Mouse (Mus musculus) regulatory T cell (primary cell): Measurements from ENCODE around the gene Mcrip2.

Experiments
- in situ Hi-C: fragments of 300-600 bp; cut with MboI, MseI; formaldehyde crosslinking; loops from one replicate; pipeline ENCODE4 v1.15.1; 2025; ENCODE audit warnings: high pct_unique_total_duplicates

Gene Mcrip2

GRCm38 (mm10) chr17:25865288-25865687 is 3.3 kb downstream of the Mcrip2 start:
- in situ Hi-C loops: no loop called here

- in situ Hi-C loops: no loop called here
Measured at GRCm38 (mm10) chr17:25864311-25864710, 4.3 kb downstream of the Mcrip2 start.

- in situ Hi-C loops: no loop called here
Measured at GRCm38 (mm10) chr17:25863681-25864080, 4.9 kb downstream of the Mcrip2 start.

DNA sequence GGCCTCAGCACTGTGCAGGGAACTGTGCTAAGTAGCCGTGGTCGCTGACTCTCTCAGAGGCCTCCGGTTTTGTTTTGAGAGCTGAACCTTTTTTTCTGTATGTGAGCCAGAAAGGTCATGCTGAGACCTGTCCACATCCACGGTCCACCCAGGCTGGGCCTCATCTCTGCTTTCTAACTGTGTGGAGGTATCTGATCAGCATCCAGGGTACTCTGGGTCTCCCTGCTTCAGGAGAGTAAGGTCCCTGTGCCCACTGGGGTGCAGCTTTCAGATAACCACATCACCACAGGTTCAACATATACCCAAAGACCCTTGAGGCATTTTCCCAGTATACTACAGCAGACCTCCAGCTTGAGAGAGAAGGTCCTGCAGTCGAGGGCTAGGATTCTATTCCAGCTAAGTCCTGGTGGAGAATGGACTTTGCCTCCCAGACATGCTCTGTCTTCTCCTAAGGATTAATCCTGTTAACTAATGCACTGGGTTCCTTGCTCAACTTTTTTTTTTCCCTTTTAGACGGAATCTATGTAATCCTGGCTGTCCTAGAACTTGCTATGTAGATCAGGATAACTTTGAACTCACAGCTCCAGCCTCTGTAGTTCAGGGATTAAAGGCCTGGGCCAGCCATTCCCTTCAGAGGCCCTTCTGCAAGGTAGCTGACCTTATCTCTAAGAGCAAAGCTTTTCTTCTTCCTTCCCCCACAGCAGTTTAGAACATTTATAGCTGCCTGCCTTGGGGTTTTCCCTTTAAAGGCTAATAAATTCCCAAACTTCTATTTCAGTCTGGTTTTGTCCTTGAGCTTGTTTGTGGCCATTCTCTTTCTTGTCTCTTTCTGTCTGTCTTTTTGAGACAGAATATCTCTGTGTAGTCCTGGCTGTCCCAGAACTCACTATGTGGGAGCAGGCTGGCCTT is 6.6 kb downstream of the Mcrip2 start:
- in situ Hi-C loops: no loop called here

DNA sequence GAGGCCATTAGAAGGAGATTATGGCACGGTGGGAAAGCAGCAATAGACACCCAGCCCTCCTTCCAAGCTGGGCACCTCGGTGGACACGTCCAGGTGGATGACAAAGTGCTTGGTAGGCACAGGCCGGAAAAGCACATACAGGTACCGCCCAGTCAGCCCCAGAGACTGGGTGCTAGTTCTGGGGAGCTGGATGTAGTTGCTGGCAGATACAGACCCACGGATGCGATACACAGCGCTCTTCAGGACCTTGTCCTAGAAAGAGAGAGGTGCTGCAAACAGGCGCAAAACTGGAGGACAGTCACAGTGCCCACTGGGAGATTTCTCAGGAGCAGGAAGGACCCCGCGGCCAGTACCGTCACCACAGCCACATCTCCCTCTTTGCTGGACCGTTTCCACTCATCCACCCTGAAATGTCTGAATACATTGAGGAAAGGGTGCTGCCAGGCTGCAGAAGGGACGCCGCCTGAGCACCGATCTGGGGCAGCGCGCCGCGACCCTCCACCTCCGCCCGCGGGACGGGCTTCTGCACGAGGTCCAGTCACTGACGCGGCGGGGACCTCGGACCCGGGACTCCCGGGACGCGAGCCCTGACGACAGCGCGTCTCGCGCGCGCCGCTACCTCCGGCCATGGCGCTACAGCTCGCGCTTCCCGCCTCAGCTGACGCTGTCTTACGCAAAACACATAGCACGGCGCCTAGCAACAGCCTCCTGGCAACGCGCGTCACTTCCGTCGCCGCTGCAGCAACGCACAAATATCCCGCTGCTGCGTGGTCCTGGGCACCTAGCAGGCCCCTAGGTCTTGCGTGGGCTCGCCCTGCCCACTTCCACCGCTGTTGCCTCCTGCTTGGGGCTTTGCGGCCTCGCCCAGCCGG is 7.5 kb downstream of the Mcrip2 start, which contains the start of gene Wdr90:
TSS of gene Wdr90 (minus strand) at position 670 of the 872 bp plus-strand sequence.
- in situ Hi-C loops: no loop called here

DNA sequence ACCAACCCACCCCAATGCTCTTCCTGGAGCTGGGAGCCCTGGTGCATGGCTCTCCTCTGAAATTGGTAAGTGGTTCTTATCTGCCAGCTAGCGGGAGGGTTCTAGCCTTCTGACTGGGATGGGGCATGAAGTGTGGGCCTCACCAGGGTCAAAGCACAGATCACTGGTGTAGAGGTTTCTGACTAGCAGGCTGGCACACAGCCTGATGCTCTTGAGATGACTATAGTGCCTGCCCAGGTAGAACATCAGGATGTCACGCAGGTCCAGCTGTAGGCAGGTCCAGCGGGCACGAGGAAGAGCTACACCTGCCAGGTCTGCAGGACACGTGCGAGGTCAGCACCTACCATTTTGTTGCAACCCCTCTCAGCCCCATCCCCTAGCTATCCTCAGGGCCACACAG is 8.3 kb downstream of the Mcrip2 start:
- in situ Hi-C loops: no loop called here

DNA sequence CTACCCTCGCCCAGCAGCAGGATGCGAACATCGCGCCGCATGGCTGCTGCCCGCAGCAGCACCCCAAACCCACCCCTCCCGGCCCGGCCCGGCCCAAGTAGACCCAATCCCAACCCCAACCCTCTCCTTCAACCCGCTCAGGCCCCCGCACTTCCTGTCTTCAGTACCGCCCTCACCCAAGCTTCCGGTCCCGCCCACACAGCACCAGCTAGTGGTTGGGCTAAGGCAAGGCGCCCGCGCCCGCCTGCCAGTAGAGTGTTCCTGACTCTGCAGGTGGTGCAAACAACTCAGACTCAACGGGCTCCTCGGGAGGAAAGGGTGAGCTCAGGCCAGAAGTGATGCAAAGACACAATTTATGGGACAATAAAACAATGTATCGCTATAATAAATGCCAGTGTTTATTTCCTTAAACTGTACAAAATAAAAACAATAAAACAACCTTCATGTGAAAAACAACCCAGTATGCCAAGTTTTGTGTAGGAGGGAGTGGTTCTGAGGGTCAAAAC is 24.1 kb downstream of the Mcrip2 start, which contains the start of gene Rhot2:
TSS of gene Rhot2 (minus strand) at position 456 of the 506 bp plus-strand sequence.
- in situ Hi-C loops: no loop called here

GRCm38 (mm10) chr17:25843636-25844395 is 24.7 kb downstream of the Mcrip2 start:
- in situ Hi-C loops: no loop called here

DNA sequence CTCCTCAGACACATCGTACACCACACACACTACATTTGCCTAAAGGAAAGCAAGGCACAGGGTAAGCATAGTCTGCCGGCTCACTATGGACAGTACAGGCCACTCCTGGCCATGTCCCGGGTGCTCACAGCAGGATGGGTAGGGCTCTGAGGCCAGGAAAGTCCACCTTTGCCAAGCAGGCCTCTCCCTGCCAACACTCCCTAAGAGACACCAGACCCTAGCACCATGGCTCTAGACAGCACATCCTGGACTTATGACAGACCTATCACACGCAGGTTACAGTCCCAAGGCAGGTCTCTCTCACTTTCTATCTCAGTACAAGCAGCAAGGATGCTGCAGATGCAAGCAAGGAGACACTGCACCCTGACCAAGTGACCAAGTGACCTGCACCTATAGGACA is 25.4 kb downstream of the Mcrip2 start:
- in situ Hi-C loops: no loop called here

DNA sequence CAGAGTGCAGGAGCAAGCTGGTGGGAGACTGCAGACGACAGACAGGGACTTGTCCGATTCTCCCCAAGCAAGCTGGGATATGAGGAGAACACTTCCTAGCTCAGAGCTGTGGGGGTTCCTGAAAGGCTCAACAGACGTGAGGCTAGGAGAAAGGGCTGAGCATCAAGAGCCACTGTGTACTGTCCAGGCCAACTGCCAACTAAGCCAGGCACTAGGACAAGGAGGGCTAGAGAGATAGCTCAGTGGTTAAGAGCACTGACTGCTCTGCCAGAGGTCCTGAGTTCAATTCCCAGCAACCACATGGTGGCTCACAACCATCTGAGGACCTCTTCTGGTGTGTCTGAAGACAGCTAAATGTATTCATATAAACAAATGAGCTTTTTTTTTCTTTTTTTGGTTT is 26.1 kb downstream of the Mcrip2 start:
- in situ Hi-C loops: no loop called here

- in situ Hi-C loops: no loop called here
Measured at GRCm38 (mm10) chr17:25841117-25841880, 27.3 kb downstream of the Mcrip2 start, which contains the start of gene Gm20683. Gene Gm20683 (minus strand): TSS chr17:25841763.

- in situ Hi-C loops: no loop called here
Measured at GRCm38 (mm10) chr17:25840519-25840918, 28.0 kb downstream of the Mcrip2 start.

- in situ Hi-C loops: no loop called here
Measured at GRCm38 (mm10) chr17:25839455-25840235, 28.9 kb downstream of the Mcrip2 start.

GRCm38 (mm10) chr17:25838904-25839303 is 29.7 kb downstream of the Mcrip2 start:
- in situ Hi-C loops: no loop called here

DNA sequence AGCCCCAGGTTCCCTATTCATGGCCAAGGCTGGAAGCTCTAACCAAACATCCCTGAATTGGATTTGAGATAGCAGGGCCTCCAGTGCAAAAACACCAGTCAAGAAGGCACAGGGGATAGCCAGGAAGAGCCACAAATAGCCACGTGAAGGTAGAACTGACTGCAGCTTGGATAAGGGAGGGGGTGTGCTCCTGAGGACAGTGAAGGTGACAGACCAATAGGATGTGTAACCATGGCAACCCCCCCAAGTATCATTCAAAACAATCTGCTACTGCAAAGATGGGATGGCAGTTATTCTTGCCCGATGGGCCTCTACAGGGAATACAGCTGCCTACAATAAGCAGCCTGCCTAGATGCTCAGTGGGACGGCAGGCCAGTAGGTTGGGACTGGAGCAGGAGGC is 31.0 kb downstream of the Mcrip2 start:
- in situ Hi-C loops: no loop called here

GRCm38 (mm10) chr17:25837076-25837410 is 31.5 kb downstream of the Mcrip2 start, which contains the start of gene Rhbdl1:
Gene Rhbdl1 (minus strand): TSS chr17:25837295.
- in situ Hi-C loops: no loop called here

DNA sequence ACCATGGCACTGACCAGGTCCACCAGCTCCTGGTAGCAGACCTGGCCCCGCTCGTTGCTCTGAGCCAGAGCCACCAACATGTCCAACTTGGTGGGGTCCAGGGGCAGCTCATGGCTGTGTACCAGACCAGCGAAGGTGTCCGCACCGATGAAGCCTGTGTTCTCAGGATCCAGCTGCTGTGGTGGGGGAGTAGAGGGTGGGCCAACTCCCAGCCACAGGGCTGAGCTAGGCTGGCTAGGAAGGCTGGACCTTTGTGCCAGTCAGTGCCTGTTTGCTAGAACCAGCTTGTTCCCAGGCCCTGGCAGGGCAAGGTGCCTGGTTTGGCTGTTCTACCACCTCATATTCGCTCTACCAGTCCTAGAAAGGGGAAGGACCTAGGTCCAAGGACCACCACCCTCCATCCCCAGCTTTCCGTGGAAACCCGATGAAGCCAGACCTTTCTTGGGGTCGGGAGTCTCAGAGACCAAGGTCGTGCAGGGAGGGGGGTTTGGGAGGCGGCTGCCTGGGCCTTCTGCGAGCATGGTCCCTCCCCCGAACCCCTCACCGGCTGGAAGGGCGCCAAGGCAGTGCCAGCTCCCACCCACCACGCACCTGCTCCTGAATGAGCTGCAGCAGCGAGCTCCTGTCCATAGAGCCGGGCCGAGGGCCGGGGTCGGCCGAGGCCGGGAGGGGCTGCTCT is 32.0 kb downstream of the Mcrip2 start:
- in situ Hi-C loops: no loop called here

GRCm38 (mm10) chr17:25835816-25836215 is 32.7 kb downstream of the Mcrip2 start:
- in situ Hi-C loops: no loop called here

- in situ Hi-C loops: no loop called here
Measured at GRCm38 (mm10) chr17:25835301-25835700, 33.3 kb downstream of the Mcrip2 start.
